ENCODE assay signal across 8 mouse cellular contexts in genomic region chr19:6427653-6428434, GRCm38 (mm10). TPM values are rescaled to one million over a fixed set of nuclear protein-coding genes. Genes with fewer than 3 reads are reported as not detected.
DNase-seq lines count a peak whose midpoint lies in the region; ATAC-seq and TF ChIP-seq lines count a peak whose summit lies in the region.

No protein-coding gene starts in this region.

- 0 out of 2 replicates have a peak overlapping the region, but pooled peaks have one; percentile 12 for H3K4me3 ChIP-seq in kidney, adult 2 months (ENCODE audit: insufficient read depth, low read depth, low read length)
- H3K4me3 ChIP-seq in embryonic facial prominence, embryonic 13.5 days = peak overlapping the region; percentile 40
- peak overlapping the region; percentile 42 for H3K4me3 ChIP-seq in intestine, embryonic 16.5 days (ENCODE audit: low read length)

- no peak for TF ChIP-seq CTCF in kidney, adult 2 months (conservative IDR thresholded peaks at IDR 0.05; ENCODE audit: insufficient read depth, insufficient read length, low read depth, low read length)

- H3K9ac ChIP-seq in embryonic facial prominence, embryonic 13.5 days = no peak overlapping the region
- 0 out of 2 replicates have a peak overlapping the region, but pooled peaks have one; percentile 19 for H3K9ac ChIP-seq in intestine, embryonic 16.5 days (ENCODE audit: low read depth, low read length)

- H3K9me3 ChIP-seq in embryonic facial prominence, embryonic 13.5 days = no peaks in the 10 kb centered on the region
- no peaks in the 10 kb centered on the region for H3K9me3 ChIP-seq in intestine, embryonic 16.5 days (ENCODE audit: control insufficient read depth, low read length)

- no peaks in the 10 kb centered on the region; the same call in 1 of the 2 replicates for H3K27me3 ChIP-seq in kidney, adult 2 months (replicated peaks; ENCODE audit: control insufficient read depth, insufficient read depth, low read length)
- H3K27me3 ChIP-seq in embryonic facial prominence, embryonic 13.5 days = peaks cover 87% of the 10 kb centered on the region
- H3K27me3 ChIP-seq in intestine, embryonic 16.5 days (replicated peaks; ENCODE audit: control insufficient read depth, insufficient read depth, low read length) = peaks cover 60% of the 10 kb centered on the region

- TF ChIP-seq POLR2A in kidney, adult 2 months (IDR thresholded peaks at IDR 0.05; ENCODE audit: low read depth, low read length) = no peak

- H3K4me2 ChIP-seq in embryonic facial prominence, embryonic 13.5 days = peak overlapping the region; percentile 63
- H3K4me2 ChIP-seq in intestine, embryonic 16.5 days (ENCODE audit: low read depth, low read length) = peak overlapping the region; percentile 63

- DNase-seq in kidney, adult 2 months = no peak
- no peak for DNase-seq in kidney, adult 8-10 months
- DNase-seq in lung, postnatal 25 days (ENCODE audit: low spot score) = peak; percentile 22
- DNase-seq in urinary bladder, postnatal 36 days (ENCODE audit: low spot score in 2 of 2) = peak; percentile 30 to 46
- DNase-seq in frontal cortex, postnatal 10 days (ENCODE audit: low spot score in 2 of 2) = no peak

- H3K27ac ChIP-seq in kidney, adult 2 months (ENCODE audit: insufficient read depth, low read depth, low read length) = no peak overlapping the region
- H3K27ac ChIP-seq in embryonic facial prominence, embryonic 13.5 days = no peak overlapping the region
- no peak overlapping the region for H3K27ac ChIP-seq in intestine, embryonic 16.5 days (ENCODE audit: low read length)

- no peaks in the 10 kb centered on the region for H3K4me1 ChIP-seq in kidney, adult 2 months (ENCODE audit: control insufficient read depth, insufficient read depth, low read length)
- H3K4me1 ChIP-seq in embryonic facial prominence, embryonic 13.5 days = peaks cover 16% of the 10 kb centered on the region
- peaks cover 24% of the 10 kb centered on the region for H3K4me1 ChIP-seq in intestine, embryonic 16.5 days (ENCODE audit: control insufficient read depth, insufficient read depth, low read length)

- no peak for ATAC-seq in embryonic facial prominence, embryonic 13.5 days (ENCODE audit: insufficient number of reproducible peaks, insufficient read depth, low FRiP score, low TSS enrichment, low read depth)
- ATAC-seq in intestine, embryonic 16.5 days = peak; percentile 45; the same call in 1 of the 2 replicates
- ATAC-seq in megakaryocyte-erythroid progenitor cell, adult 5-6 weeks (replicated peaks; ENCODE audit: low FRiP score, low TSS enrichment, poor library complexity, severe bottlenecking) = no peak

- 1% methylated on average over 94 of the region's 94 CpGs for WGBS in kidney, adult 2 months
- WGBS in embryonic facial prominence, embryonic 13.5 days = under 1% methylated on average over 92 of the region's 94 CpGs
- WGBS in intestine, embryonic 16.5 days = under 1% methylated on average over 83 of the region's 94 CpGs

- H3K36me3 ChIP-seq in kidney, adult 2 months (ENCODE audit: control insufficient read depth, insufficient read depth, low read length) = no peaks in the 10 kb centered on the region
- H3K36me3 ChIP-seq in embryonic facial prominence, embryonic 13.5 days = no peaks in the 10 kb centered on the region
- no peaks in the 10 kb centered on the region for H3K36me3 ChIP-seq in intestine, embryonic 16.5 days (ENCODE audit: control insufficient read depth, insufficient read depth, low read length)

RNA-seq across cellular contexts. Expression of gene Nrxn2, which starts 9.3 kb away (rescaled TPM):
- 5.9 and 6.4 TPM in 2 replicates for polyA plus RNA-seq in kidney, adult 2 months (2012; rRNA removed)
- polyA plus RNA-seq in embryonic facial prominence, embryonic 13.5 days (2015; fragmentation: Nextera tagmentation; extraction: Ambion mirVana) = 2.0 and 2.1 TPM in 2 replicates
- 0.73 and 0.97 TPM in 2 replicates for polyA plus RNA-seq in intestine, embryonic 16.5 days (2015; fragmentation: Nextera tagmentation; extraction: Ambion mirVana)
- total RNA-seq in megakaryocyte-erythroid progenitor cell, adult 5-6 weeks (2014; fragmentation: Nextera tagmentation) = not detected in 2 replicates
- not detected in 2 replicates for total RNA-seq in megakaryocyte-erythroid progenitor cell, adult 5-6 weeks (2017)

RNA-seq across cellular contexts. Expression of gene Rasgrp2, which starts 28.7 kb away (rescaled TPM):
- polyA plus RNA-seq in kidney, adult 2 months (2012; rRNA removed) = 76.8 and 90.0 TPM in 2 replicates
- 32.0 and 36.1 TPM in 2 replicates for polyA plus RNA-seq in embryonic facial prominence, embryonic 13.5 days (2015; fragmentation: Nextera tagmentation; extraction: Ambion mirVana)
- 41.8 and 47.0 TPM in 2 replicates for polyA plus RNA-seq in intestine, embryonic 16.5 days (2015; fragmentation: Nextera tagmentation; extraction: Ambion mirVana)
- total RNA-seq in megakaryocyte-erythroid progenitor cell, adult 5-6 weeks (2014; fragmentation: Nextera tagmentation) = 41.2 and 64.6 TPM in 2 replicates
- 21.6 and 32.0 TPM in 2 replicates for total RNA-seq in megakaryocyte-erythroid progenitor cell, adult 5-6 weeks (2017)

RNA-seq across cellular contexts. Expression of gene Pygm, which starts 43.6 kb away (rescaled TPM):
- polyA plus RNA-seq in kidney, adult 2 months (2012; rRNA removed) = 15.0 and 47.1 TPM in 2 replicates
- 3.7 and 5.4 TPM in 2 replicates for polyA plus RNA-seq in embryonic facial prominence, embryonic 13.5 days (2015; fragmentation: Nextera tagmentation; extraction: Ambion mirVana)
- polyA plus RNA-seq in intestine, embryonic 16.5 days (2015; fragmentation: Nextera tagmentation; extraction: Ambion mirVana) = 6.0 and 6.8 TPM in 2 replicates
- total RNA-seq in megakaryocyte-erythroid progenitor cell, adult 5-6 weeks (2014; fragmentation: Nextera tagmentation) = 4.9 TPM in 1 of 2 replicates, not detected in the other
- 0.04 and 4.9 TPM in 2 replicates for total RNA-seq in megakaryocyte-erythroid progenitor cell, adult 5-6 weeks (2017)

Comparison
In these comparisons a context has a peak if more than half of its experiments do, and no peak if none do; other contexts are left out.
1. DNase-seq: peak in lung, postnatal 25 days (single experiment) and urinary bladder, postnatal 36 days (2 of 2); none in kidney, adult 2 months (single experiment), kidney, adult 8-10 months (0 of 2) and frontal cortex, postnatal 10 days (0 of 2).
2. Peak in every context shown above with its lines, with median percentiles within 50 percentile points of each other: H3K4me3 ChIP-seq.